Mouse (Mus musculus): ENCODE data around the gene Kdm2b. TPM values are rescaled to one million over a fixed set of nuclear protein-coding genes. Genes with fewer than 3 reads are reported as not detected.

Gene Kdm2b
- total and polyA plus RNA-seq, 2 experiments from 2014 or later = 78.6 to 110 TPM

DNA sequence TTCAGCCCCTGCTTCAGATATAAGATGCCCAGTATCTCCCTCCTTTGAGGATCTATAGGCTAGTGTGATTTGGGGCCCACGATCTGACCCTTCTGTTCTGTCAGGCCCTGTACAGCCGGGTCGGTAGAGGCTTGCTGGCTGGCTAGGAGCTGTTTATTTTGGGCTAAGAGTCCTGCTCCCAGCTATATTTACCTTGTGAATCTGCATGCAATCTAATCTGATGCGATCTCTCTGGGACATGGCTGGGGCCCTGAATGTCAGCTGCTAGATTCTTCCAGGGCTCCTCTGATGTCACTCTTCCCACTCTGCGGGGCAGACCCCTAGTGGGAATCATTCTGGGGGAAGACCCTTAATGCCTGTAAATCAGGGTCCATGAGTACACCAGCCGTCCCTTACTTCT lies 34.7 kb upstream of the Kdm2b start:
- 94% methylated on average over 6 of the region's 6 CpGs for WGBS
- ATAC-seq (ENCODE audit: low FRiP score) (no peak), DNase-seq (ENCODE audit: low spot score) (no peak)
- Histone ChIP-seq H3K4me2 (ENCODE audit: low read depth, low read length, poor library complexity, severe bottlenecking) (no peak overlapping the region), H3K27ac (ENCODE audit: low read depth, low read length) (no peak overlapping the region), H3K27me3 (ENCODE audit: insufficient read depth, low read length) (no peaks in the 10 kb centered on the region), H3K4me1 (ENCODE audit: insufficient read depth, low read length) (no peaks in the 10 kb centered on the region; the same call in 1 of the 2 replicates), H3K36me3 (ENCODE audit: insufficient read depth, low read length) (0 out of 2 replicates have a peak, but pooled peaks cover 4% of the 10 kb centered on the region), H3K9me3 (ENCODE audit: low read length) (no peaks in the 10 kb centered on the region), H3K9ac (replicated peaks; ENCODE audit: low read length, poor library complexity, severe bottlenecking) (no peak overlapping the region), H3K4me3 (ENCODE audit: low read depth, low read length) (no peak overlapping the region)
- no peak for TF ChIP-seq CTCF (IDR thresholded peaks at IDR 0.05)

DNA sequence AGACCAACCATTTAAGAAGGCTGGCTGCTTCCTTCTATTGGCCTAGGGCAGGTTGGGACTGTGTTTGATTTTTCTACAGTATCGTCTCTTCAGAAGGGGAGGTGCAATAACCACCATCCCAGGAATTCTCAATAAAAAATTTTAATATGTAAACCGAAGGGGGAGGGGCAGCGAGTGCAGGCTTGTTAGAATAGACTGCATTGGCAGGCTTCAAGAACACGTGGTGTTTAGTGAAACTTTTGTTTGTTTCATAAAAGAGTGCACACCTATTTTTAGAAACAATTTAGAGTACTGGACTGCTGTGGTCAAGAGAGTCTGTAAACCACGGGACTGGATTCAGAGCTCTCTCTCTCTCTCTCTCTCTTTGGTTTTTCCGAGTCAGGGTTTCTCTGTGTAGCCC lies 33.4 kb upstream of the Kdm2b start:
- no peak for TF ChIP-seq CTCF (IDR thresholded peaks at IDR 0.05)
- ATAC-seq (ENCODE audit: low FRiP score) (no peak), DNase-seq (ENCODE audit: low spot score) (no peak)
- peaks cover 6% of the 10 kb centered on the region; the same call in 1 of the 2 replicates for H3K4me1 ChIP-seq (ENCODE audit: insufficient read depth, low read length)
- H3K9ac ChIP-seq (replicated peaks; ENCODE audit: low read length, poor library complexity, severe bottlenecking) = no peak overlapping the region
- H3K27ac ChIP-seq (ENCODE audit: low read depth, low read length) = no peak overlapping the region
- H3K36me3 ChIP-seq (ENCODE audit: insufficient read depth, low read length) = no peaks in the 10 kb centered on the region
- no peaks in the 10 kb centered on the region for H3K27me3 ChIP-seq (ENCODE audit: insufficient read depth, low read length)
- H3K4me2 ChIP-seq (ENCODE audit: low read depth, low read length, poor library complexity, severe bottlenecking) = no peak overlapping the region
- H3K4me3 ChIP-seq (ENCODE audit: low read depth, low read length) = no peak overlapping the region
- WGBS = 88% methylated on average over 6 of the region's 6 CpGs
- no peaks in the 10 kb centered on the region for H3K9me3 ChIP-seq (ENCODE audit: low read length)

DNA sequence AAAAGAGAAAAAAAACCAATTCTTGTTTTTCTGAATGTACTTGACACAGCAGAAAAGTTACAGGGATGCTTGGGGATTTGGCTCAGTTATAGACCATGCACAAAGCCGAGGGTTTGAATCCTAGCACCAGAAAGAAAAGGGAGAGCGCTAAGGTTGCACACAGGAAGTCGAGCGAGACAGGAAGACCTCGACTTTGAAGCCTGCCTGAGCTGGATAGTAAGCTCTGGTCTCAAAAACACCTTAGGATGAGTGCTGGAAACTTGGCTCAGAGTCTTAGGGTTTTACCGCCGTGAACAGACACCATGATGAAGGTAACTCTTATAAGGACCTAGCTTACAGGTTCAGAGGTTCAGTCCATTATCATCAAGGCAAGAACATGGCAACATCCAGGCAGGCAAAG lies 31.8 kb upstream of the Kdm2b start:
- 92% methylated on average over 7 of the region's 7 CpGs for WGBS
- TF ChIP-seq CTCF (IDR thresholded peaks at IDR 0.05) = no peak
- H3K27ac ChIP-seq (ENCODE audit: low read depth, low read length) = no peak overlapping the region

GRCm38 (mm10) chr5:123020426-123020825 lies 30.8 kb upstream of the Kdm2b start:
- TF ChIP-seq CTCF (IDR thresholded peaks at IDR 0.05) = no peak
- Histone ChIP-seq H3K4me1 (ENCODE audit: insufficient read depth, low read length) (0 out of 2 replicates have a peak, but pooled peaks cover 8% of the 10 kb centered on the region), H3K27ac (ENCODE audit: low read depth, low read length) (no peak overlapping the region), H3K27me3 (ENCODE audit: insufficient read depth, low read length) (no peaks in the 10 kb centered on the region), H3K36me3 (ENCODE audit: insufficient read depth, low read length) (no peaks in the 10 kb centered on the region), H3K4me3 (ENCODE audit: low read depth, low read length) (no peak overlapping the region), H3K9me3 (ENCODE audit: low read length) (no peaks in the 10 kb centered on the region), H3K9ac (replicated peaks; ENCODE audit: low read length, poor library complexity, severe bottlenecking) (no peak overlapping the region), H3K4me2 (ENCODE audit: low read depth, low read length, poor library complexity, severe bottlenecking) (no peak overlapping the region)
- DNase-seq (ENCODE audit: low spot score) (no peak), ATAC-seq (ENCODE audit: low FRiP score) (no peak)
- 91% methylated on average over 5 of the region's 5 CpGs for WGBS

More for the DNA sequence above, 31.8 kb upstream of the Kdm2b start:
- Histone ChIP-seq H3K9ac (replicated peaks; ENCODE audit: low read length, poor library complexity, severe bottlenecking) (no peak overlapping the region), H3K27me3 (ENCODE audit: insufficient read depth, low read length) (no peaks in the 10 kb centered on the region), H3K4me3 (ENCODE audit: low read depth, low read length) (no peak overlapping the region), H3K9me3 (ENCODE audit: low read length) (no peaks in the 10 kb centered on the region), H3K4me2 (ENCODE audit: low read depth, low read length, poor library complexity, severe bottlenecking) (no peak overlapping the region), H3K4me1 (ENCODE audit: insufficient read depth, low read length) (peaks cover 6% of the 10 kb centered on the region; the same call in 1 of the 2 replicates), H3K36me3 (ENCODE audit: insufficient read depth, low read length) (no peaks in the 10 kb centered on the region)
- no peak for ATAC-seq (ENCODE audit: low FRiP score)
- DNase-seq (ENCODE audit: low spot score) = no peak

GRCm38 (mm10) chr5:123019336-123020016 lies 29.9 kb upstream of the Kdm2b start:
- 0 out of 2 replicates have a peak, but pooled peaks cover 8% of the 10 kb centered on the region for H3K4me1 ChIP-seq (ENCODE audit: insufficient read depth, low read length)
- no peak overlapping the region for H3K4me3 ChIP-seq (ENCODE audit: low read depth, low read length)
- 30% methylated on average over 10 of the region's 10 CpGs for WGBS
- no peak for TF ChIP-seq CTCF (IDR thresholded peaks at IDR 0.05)
- peak; percentile 83 for DNase-seq (ENCODE audit: low spot score)
- H3K27ac ChIP-seq (ENCODE audit: low read depth, low read length) = peak overlapping the region; percentile 59; the same call in 1 of the 2 replicates
- H3K36me3 ChIP-seq (ENCODE audit: insufficient read depth, low read length) = no peaks in the 10 kb centered on the region
- H3K27me3 ChIP-seq (ENCODE audit: insufficient read depth, low read length) = no peaks in the 10 kb centered on the region
- ATAC-seq (ENCODE audit: low FRiP score) = peak; percentile 21; the same call in 1 of the 2 replicates
- no peaks in the 10 kb centered on the region for H3K9me3 ChIP-seq (ENCODE audit: low read length)
- peak overlapping the region; percentile 18; the same call in 1 of the 2 replicates for H3K4me2 ChIP-seq (ENCODE audit: low read depth, low read length, poor library complexity, severe bottlenecking)
- H3K9ac ChIP-seq (replicated peaks; ENCODE audit: low read length, poor library complexity, severe bottlenecking) = no peak overlapping the region

- Histone ChIP-seq H3K27me3 (ENCODE audit: insufficient read depth, low read length) (no peaks in the 10 kb centered on the region), H3K36me3 (ENCODE audit: insufficient read depth, low read length) (no peaks in the 10 kb centered on the region), H3K4me3 (ENCODE audit: low read depth, low read length) (no peak overlapping the region), H3K4me1 (ENCODE audit: insufficient read depth, low read length) (0 out of 2 replicates have a peak, but pooled peaks cover 8% of the 10 kb centered on the region), H3K4me2 (ENCODE audit: low read depth, low read length, poor library complexity, severe bottlenecking) (no peak overlapping the region), H3K9me3 (ENCODE audit: low read length) (no peaks in the 10 kb centered on the region), H3K27ac (ENCODE audit: low read depth, low read length) (no peak overlapping the region), H3K9ac (replicated peaks; ENCODE audit: low read length, poor library complexity, severe bottlenecking) (no peak overlapping the region)
- WGBS = 88% methylated on average over 4 of the region's 4 CpGs
- DNase-seq (ENCODE audit: low spot score) (no peak), ATAC-seq (ENCODE audit: low FRiP score) (no peak)
- TF ChIP-seq CTCF (IDR thresholded peaks at IDR 0.05) = no peak
Measured at GRCm38 (mm10) chr5:123017504-123017903, 27.9 kb upstream of the Kdm2b start.

Measured in midbrain, postnatal 0 days (tissue).